10 mouse cellular contexts compared by ENCODE assay signal in genomic region chr9:33856169-33856568, GRCm38 (mm10).
DNase-seq lines count a peak whose midpoint lies in the region; ATAC-seq and TF ChIP-seq lines count a peak whose summit lies in the region.
"Had no signal": no experiment of that assay in that cellular context is flagged by ENCODE, and none has a peak within 500 bp of the region (broad histone marks: within the 10 kb centered on the region; RNA-seq: fewer than 3 reads in every experiment).

No protein-coding gene starts in this region.

- H3K4me1 ChIP-seq in forebrain, embryonic 10.5 days = no peaks in the 10 kb centered on the region
- H3K4me1 ChIP-seq in forebrain, embryonic 16.5 days (replicated peaks; ENCODE audit: control insufficient read depth, insufficient read depth, low read length) = no peaks in the 10 kb centered on the region
- H3K4me1 ChIP-seq: liver, embryonic 15.5 days had no signal

- H3K27me3 ChIP-seq in forebrain, embryonic 10.5 days (ENCODE audit: poor library complexity, severe bottlenecking) = no peaks in the 10 kb centered on the region
- H3K27me3 ChIP-seq in forebrain, embryonic 16.5 days (replicated peaks; ENCODE audit: control insufficient read depth, insufficient read depth, low read length) = no peaks in the 10 kb centered on the region
- H3K27me3 ChIP-seq: liver, embryonic 15.5 days had no signal

- peak; percentile 63 for TF ChIP-seq CTCF in left cerebral cortex, adult 2 months (IDR thresholded peaks at IDR 0.05)

- DNase-seq in forebrain, embryonic 10.5 days (ENCODE audit: extremely low spot score, low spot score) = peak; percentile 18
- peak in 1 of 2 experiments; percentile 12 for DNase-seq in left cerebral cortex, adult 2 months (ENCODE audit: extremely low spot score in 1 of 2, low spot score in 2 of 2)
- DNase-seq in left cerebral cortex, adult 8-10 months (ENCODE audit: low spot score in 2 of 2) = no peak
- DNase-seq in adipocyte (ENCODE audit: low spot score) = peak; percentile 47
- DNase-seq in heart, postnatal 4 days = peak; percentile 58
- DNase-seq in retina, adult 2 months (ENCODE audit: low read depth, low spot score) = peak; percentile 8
- no peak for DNase-seq in spleen, postnatal 14 days (ENCODE audit: low spot score in 2 of 2)

- no peaks in the 10 kb centered on the region for H3K9me3 ChIP-seq in forebrain, embryonic 10.5 days
- no peaks in the 10 kb centered on the region for H3K9me3 ChIP-seq in forebrain, embryonic 16.5 days (ENCODE audit: control insufficient read depth, low read length)
- H3K9me3 ChIP-seq: G1E; liver, embryonic 15.5 days had no signal

- intact Hi-C loops in left cerebral cortex, adult 2 months (cut with DNase I) = loop anchor here (10.0 kb wide), 2 partner anchors 629 to 1159 kb away; partner anchors contain the start of gene Kirrel3

- H3K36me3 ChIP-seq in forebrain, embryonic 10.5 days (replicated peaks) = no peaks in the 10 kb centered on the region
- H3K36me3 ChIP-seq in forebrain, embryonic 16.5 days (ENCODE audit: control insufficient read depth, insufficient read depth) = no peaks in the 10 kb centered on the region
- H3K36me3 ChIP-seq: G1E; liver, embryonic 15.5 days had no signal

- H3K4me2 ChIP-seq in forebrain, embryonic 16.5 days (ENCODE audit: low read length) = no peak overlapping the region
- H3K4me2 ChIP-seq: liver, embryonic 15.5 days had no signal

- no peak for ATAC-seq in forebrain, embryonic 16.5 days

- 38% methylated on average over 2 of the region's 2 CpGs for WGBS in forebrain, embryonic 10.5 days
- WGBS in forebrain, embryonic 16.5 days = 39% methylated on average over 2 of the region's 2 CpGs

- no peak overlapping the region for H3K27ac ChIP-seq in forebrain, embryonic 10.5 days
- no peak overlapping the region for H3K27ac ChIP-seq in forebrain, embryonic 16.5 days (ENCODE audit: low read length)
- H3K27ac ChIP-seq in left cerebral cortex, adult 2 months = no peak overlapping the region
- H3K27ac ChIP-seq: liver, embryonic 15.5 days had no signal

- no peak overlapping the region for H3K9ac ChIP-seq in forebrain, embryonic 16.5 days (replicated peaks; ENCODE audit: low read depth, low read length)
- H3K9ac ChIP-seq: liver, embryonic 15.5 days had no signal

- H3K4me3 ChIP-seq in forebrain, embryonic 10.5 days = no peak overlapping the region
- H3K4me3 ChIP-seq in forebrain, embryonic 16.5 days (replicated peaks; ENCODE audit: low read length) = no peak overlapping the region
- H3K4me3 ChIP-seq in left cerebral cortex, adult 2 months = no peak overlapping the region
- H3K4me3 ChIP-seq: liver, embryonic 15.5 days had no signal

Comparison
In these comparisons a context has a peak if more than half of its experiments do, and no peak if none do; other contexts are left out.
1. DNase-seq: peak in forebrain, embryonic 10.5 days (single experiment), adipocyte (single experiment), heart, postnatal 4 days (single experiment) and retina, adult 2 months (single experiment); none in left cerebral cortex, adult 8-10 months (0 of 2) and spleen, postnatal 14 days (0 of 2).